In genomic region chr13:54565201-54565581, GRCm38 (mm10) we compare ENCODE assay signal across 8 mouse cellular contexts. TPM values are rescaled to one million over a fixed set of nuclear protein-coding genes. Genes with fewer than 3 reads are reported as not detected.
DNase-seq lines count a peak whose midpoint lies in the region; ATAC-seq and TF ChIP-seq lines count a peak whose summit lies in the region.

Gene 4833439L19Rik (minus strand): TSS chr13:54565435.

- DNase-seq in B cell, adult 2 months = peak; percentile 96
- peak; percentile 99 for DNase-seq in brain, adult 2 months (ENCODE audit: low read depth, low spot score)
- peak; percentile 89 for DNase-seq in liver, adult 2 months (ENCODE audit: extremely low read depth, low read depth, low spot score)
- DNase-seq in splenic B cell, adult 2 months (ENCODE audit: low read depth, low spot score) = peak; percentile 95

- peaks cover 7% of the 10 kb centered on the region; the same call in 1 of the 2 replicates for H3K4me1 ChIP-seq in heart, embryonic 11.5 days (ENCODE audit: control insufficient read depth, insufficient read depth, low read length)
- peaks cover 9% of the 10 kb centered on the region for H3K4me1 ChIP-seq in kidney, embryonic 16.5 days (ENCODE audit: insufficient read depth, low read length)
- H3K4me1 ChIP-seq in liver, adult 2 months (ENCODE audit: control insufficient read depth, insufficient read depth, low read length) = peaks cover 16% of the 10 kb centered on the region

- no peak for TF ChIP-seq CTCF in liver, adult 2 months (IDR thresholded peaks at IDR 0.05; ENCODE audit: low read depth, low read length)

- TF ChIP-seq POLR2A in liver, adult 2 months (IDR thresholded peaks at IDR 0.05; ENCODE audit: extremely low read depth, insufficient read depth, low read length) = peak; percentile 87
- peak; percentile 94 for TF ChIP-seq POLR2A in myocyte (IDR thresholded peaks at IDR 0.05; ENCODE audit: insufficient read length, low read depth)

- H3K27me3 ChIP-seq in heart, embryonic 11.5 days (ENCODE audit: control insufficient read depth, insufficient read depth, low read length) = no peaks in the 10 kb centered on the region
- H3K27me3 ChIP-seq in kidney, embryonic 16.5 days (ENCODE audit: insufficient read depth, low read length) = no peaks in the 10 kb centered on the region
- no peaks in the 10 kb centered on the region for H3K27me3 ChIP-seq in liver, adult 2 months (ENCODE audit: control insufficient read depth, insufficient read depth, low read length)
- H3K27me3 ChIP-seq in myocyte (ENCODE audit: control insufficient read depth, insufficient read depth, insufficient read length) = no peaks in the 10 kb centered on the region
- no peaks in the 10 kb centered on the region for H3K27me3 ChIP-seq in splenic B cell, adult 2 months (ENCODE audit: control insufficient read depth, insufficient read depth, low read length, poor library complexity, severe bottlenecking)

- peak within 1 kb of the TSS; percentile 53 for H3ac ChIP-seq in myocyte (ENCODE audit: control insufficient read depth, insufficient read length)

- H3K9ac ChIP-seq in heart, embryonic 11.5 days (ENCODE audit: low read depth, low read length) = peak within 1 kb of the TSS; percentile 98
- peak within 1 kb of the TSS; percentile 93 for H3K9ac ChIP-seq in kidney, embryonic 16.5 days (replicated peaks; ENCODE audit: low read length)
- peak within 1 kb of the TSS; percentile 84 for H3K9ac ChIP-seq in liver, adult 2 months (ENCODE audit: low read depth, low read length)

- WGBS in heart, embryonic 11.5 days (ENCODE audit: insufficient replicate concordance) = under 1% methylated on average over 27 of the region's 27 CpGs
- 0% methylated on average over 27 of the region's 27 CpGs for WGBS in kidney, embryonic 16.5 days
- WGBS in liver, adult 2 months = under 1% methylated on average over 27 of the region's 27 CpGs

- H3K36me3 ChIP-seq in heart, embryonic 11.5 days (ENCODE audit: control insufficient read depth, insufficient read depth, low read length) = no peaks in the 10 kb centered on the region; the same call in 1 of the 2 replicates
- peaks cover 15% of the 10 kb centered on the region for H3K36me3 ChIP-seq in kidney, embryonic 16.5 days (ENCODE audit: insufficient read depth, low read length)
- peaks cover 13% of the 10 kb centered on the region for H3K36me3 ChIP-seq in liver, adult 2 months (ENCODE audit: control insufficient read depth, insufficient read depth, low read length)
- H3K36me3 ChIP-seq in myocyte (ENCODE audit: control insufficient read depth, insufficient read depth) = no peaks in the 10 kb centered on the region
- H3K36me3 ChIP-seq in splenic B cell, adult 2 months (ENCODE audit: control insufficient read depth, insufficient read depth, low read length, poor library complexity, severe bottlenecking) = no peaks in the 10 kb centered on the region; the same call in 1 of the 2 replicates

- ATAC-seq in erythroblast, adult 5-6 weeks (replicated peaks; ENCODE audit: low FRiP score, poor library complexity, severe bottlenecking) = peak; percentile 97
- ATAC-seq in heart, embryonic 11.5 days (replicated peaks; ENCODE audit: insufficient number of reproducible peaks, low FRiP score, low TSS enrichment) = peak; percentile 94
- peak; percentile 94 for ATAC-seq in kidney, embryonic 16.5 days (ENCODE audit: low FRiP score, low TSS enrichment)

- peak within 1 kb of the TSS; percentile 42; the same call in 1 of the 2 replicates for H3K27ac ChIP-seq in heart, embryonic 11.5 days (ENCODE audit: low read depth, low read length)
- peak within 1 kb of the TSS; percentile 81 for H3K27ac ChIP-seq in kidney, embryonic 16.5 days (ENCODE audit: low read length)
- peak within 1 kb of the TSS; percentile 71 for H3K27ac ChIP-seq in liver, adult 2 months (replicated peaks; ENCODE audit: insufficient read depth, low read depth, low read length)

- H3K9me3 ChIP-seq in heart, embryonic 11.5 days (replicated peaks; ENCODE audit: control insufficient read depth, low read length) = no peaks in the 10 kb centered on the region
- no peaks in the 10 kb centered on the region for H3K9me3 ChIP-seq in kidney, embryonic 16.5 days (ENCODE audit: low read length)

- peak within 1 kb of the TSS; percentile 96 for H3K4me3 ChIP-seq in heart, embryonic 11.5 days (ENCODE audit: low read depth, low read length)
- peak within 1 kb of the TSS; percentile 95 for H3K4me3 ChIP-seq in kidney, embryonic 16.5 days (ENCODE audit: low read length)
- H3K4me3 ChIP-seq in liver, adult 2 months (ENCODE audit: insufficient read depth, low read depth, low read length) = peak within 1 kb of the TSS; percentile 79
- H3K4me3 ChIP-seq in myocyte = peak within 1 kb of the TSS; percentile 69

- peaks cover 20% of the 10 kb centered on the region; the same call in 1 of the 2 replicates for H3K79me2 ChIP-seq in liver, adult 2 months (ENCODE audit: control insufficient read depth, insufficient read depth, low read length)
- H3K79me2 ChIP-seq in myocyte (ENCODE audit: control insufficient read depth, insufficient read depth) = peaks cover 30% of the 10 kb centered on the region

- peak within 1 kb of the TSS; percentile 83 for H3K4me2 ChIP-seq in heart, embryonic 11.5 days
- H3K4me2 ChIP-seq in kidney, embryonic 16.5 days (replicated peaks; ENCODE audit: low read depth, low read length) = peak within 1 kb of the TSS; percentile 89
- peak within 1 kb of the TSS; percentile 88 for H3K4me2 ChIP-seq in myocyte (ENCODE audit: low read depth)

TF ChIP-seq in myocyte, 11 proteins besides CTCF, POLR2A, EP300 and RAD21:
- TF ChIP-seq MYOG (IDR thresholded peaks at IDR 0.05; ENCODE audit: control insufficient read depth in 1 of 3, insufficient read depth in 1 of 3, insufficient read length in 2 of 3, low read depth in 2 of 3) (peak in 1 of 3 experiments; percentile 3), POLR2AphosphoS2 (IDR thresholded peaks at IDR 0.05; ENCODE audit: insufficient read length, low read depth) (peak; percentile 94), E2F4 (IDR thresholded peaks at IDR 0.05; ENCODE audit: insufficient read depth) (no peak), SRF (IDR thresholded peaks at IDR 0.05; ENCODE audit: control insufficient read depth, insufficient read length, low read depth) (no peak), CEBPB (IDR thresholded peaks at IDR 0.05; ENCODE audit: insufficient read depth, poor library complexity, severe bottlenecking) (no peak)

RNA-seq across cellular contexts. Expression of gene 4833439L19Rik, which starts in this region (rescaled TPM):
- 27.0 and 28.1 TPM in 2 replicates for total RNA-seq in erythroblast, adult 5-6 weeks (2015; ENCODE audit: low replicate concordance)
- 24.6 and 37.1 TPM in 2 replicates for total RNA-seq in erythroblast, adult 5-6 weeks (2017; ENCODE audit: low replicate concordance)
- 126 and 137 TPM in 2 replicates for polyA plus RNA-seq in heart, embryonic 11.5 days (2014; fragmentation: Nextera tagmentation; extraction: Ambion mirVana)
- polyA plus RNA-seq in kidney, embryonic 16.5 days (2015; fragmentation: Nextera tagmentation; extraction: Ambion mirVana) = 202 and 205 TPM in 2 replicates
- 24.1 and 24.2 TPM in 2 replicates for total RNA-seq in liver, adult 2 months (2014; rRNA removed)
- 52.5 and 54.3 TPM in 2 replicates for polyA plus RNA-seq in liver, adult 2 months (2012; rRNA removed)
- polyA plus RNA-seq in myocyte (2012; fragmentation: generic; extraction: Trizol) = 117 TPM

Comparison
In these comparisons a context has a peak if more than half of its experiments do, and no peak if none do; other contexts are left out.
1. Peak in every context shown above with its lines: DNase-seq, ATAC-seq, H3K4me3 ChIP-seq and H3K27ac ChIP-seq.